Mouse (Mus musculus): ENCODE data around the gene Zfp609. TPM values are rescaled to one million over a fixed set of nuclear protein-coding genes. Genes with fewer than 3 reads are reported as not detected.

The Zfp609 gene
- polyA plus RNA-seq, 1 experiment from 2014 or later: 7.8 TPM

GRCm38 (mm10) chr9:65828511-65828910, 1.1 kb upstream of the Zfp609 start:
- no peak overlapping the region for H3K4me3 ChIP-seq (ENCODE audit: inconsistent target)
- H3K27ac ChIP-seq: no peak overlapping the region
- 51% methylated on average over 3 of the region's 3 CpGs for WGBS (ENCODE audit: missing documents)
- H3K36me3 ChIP-seq (ENCODE audit: inconsistent target): no peaks in the 10 kb centered on the region
- H3K79me2 ChIP-seq (ENCODE audit: inconsistent target): peaks cover 18% of the 10 kb centered on the region; the same call in 1 of the 2 replicates

DNA sequence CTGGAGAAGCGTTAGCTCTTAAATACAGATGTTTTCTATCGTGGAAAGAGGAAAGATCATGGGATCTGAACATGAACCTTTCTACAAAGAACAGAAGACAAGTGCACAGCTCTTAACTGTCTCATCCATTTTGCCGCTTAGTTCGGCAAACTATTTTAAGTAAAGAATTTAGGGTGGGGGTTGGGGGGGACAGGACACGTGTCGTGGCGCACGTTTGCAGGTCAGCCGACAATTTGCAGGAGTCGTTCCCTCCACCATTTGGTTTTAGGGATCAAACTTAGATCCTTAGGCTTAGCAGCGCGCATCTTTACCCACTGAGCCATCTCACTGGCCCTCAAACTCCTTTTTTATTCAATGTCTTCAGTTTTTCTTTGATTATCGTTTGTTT, 646 bp upstream of the Zfp609 start:
- H3K79me2 ChIP-seq (ENCODE audit: inconsistent target): peaks cover 19% of the 10 kb centered on the region; the same call in 1 of the 2 replicates
- 13% methylated on average over 13 of the region's 13 CpGs for WGBS (ENCODE audit: missing documents)
- H3K4me3 ChIP-seq (ENCODE audit: inconsistent target): peak overlapping the region; percentile 57
- no peak overlapping the region for H3K27ac ChIP-seq
- H3K36me3 ChIP-seq (ENCODE audit: inconsistent target): no peaks in the 10 kb centered on the region

- Histone ChIP-seq H3K79me2 (ENCODE audit: inconsistent target) (peaks cover 32% of the 10 kb centered on the region; the same call in 1 of the 2 replicates), H3K4me3 (ENCODE audit: inconsistent target) (peak overlapping the region; percentile 50), H3K36me3 (ENCODE audit: inconsistent target) (no peaks in the 10 kb centered on the region), H3K27ac (peak overlapping the region; percentile 13; the same call in 1 of the 2 replicates)
- 1% methylated on average over 17 of the region's 31 CpGs for WGBS (ENCODE audit: missing documents)
Observed at GRCm38 (mm10) chr9:65826588-65827343, 598 bp downstream of the Zfp609 start.

GRCm38 (mm10) chr9:65826226-65826587, 1.2 kb downstream of the Zfp609 start:
- peak overlapping the region; percentile 50; the same call in 1 of the 2 replicates for H3K4me3 ChIP-seq (ENCODE audit: inconsistent target)
- H3K27ac ChIP-seq: no peak overlapping the region
- WGBS (ENCODE audit: missing documents): 25% methylated on average over 4 of the region's 4 CpGs

DNA sequence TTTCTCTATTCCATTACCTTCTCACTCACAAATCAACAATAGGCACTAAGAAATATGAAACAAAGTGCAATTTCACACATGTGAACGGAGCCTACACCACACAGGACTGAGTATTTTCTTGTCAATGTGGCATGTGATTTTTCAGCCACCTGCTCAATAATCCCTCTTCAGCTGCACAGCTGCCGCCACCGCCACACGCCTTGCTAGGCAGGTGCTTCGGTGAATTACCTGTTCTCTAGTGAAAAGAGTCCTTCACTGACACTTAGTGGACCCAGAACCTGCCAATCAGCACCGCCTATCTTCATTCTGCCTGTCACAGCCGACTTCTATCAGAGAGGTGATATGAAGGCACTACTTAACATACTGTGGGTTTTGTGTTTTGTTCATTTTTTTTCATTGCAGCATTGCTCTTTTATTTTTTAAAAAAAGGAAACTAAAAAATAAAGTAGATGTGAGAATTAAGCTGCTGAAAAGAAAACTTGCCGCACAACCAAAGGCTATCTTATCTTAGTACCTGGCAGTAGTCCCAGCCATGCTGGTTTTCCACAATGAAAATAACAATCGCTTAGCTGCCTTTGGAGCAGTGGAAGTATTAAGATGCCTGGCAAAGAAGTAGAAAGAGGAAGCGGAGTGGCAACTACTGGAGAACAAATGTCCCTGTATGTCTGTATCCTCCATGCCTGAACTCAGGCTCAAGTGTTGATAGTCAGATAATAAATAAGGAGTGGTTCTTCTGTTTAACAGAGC, 3.5 kb downstream of the Zfp609 start:
- Histone ChIP-seq H3K4me3 (ENCODE audit: inconsistent target) (no peak overlapping the region), H3K79me2 (ENCODE audit: inconsistent target) (peaks cover 54% of the 10 kb centered on the region; the same call in 1 of the 2 replicates), H3K36me3 (ENCODE audit: inconsistent target) (no peaks in the 10 kb centered on the region), H3K27ac (no peak overlapping the region)
- 68% methylated on average over 10 of the region's 10 CpGs for WGBS (ENCODE audit: missing documents)

More at GRCm38 (mm10) chr9:65826226-65826587, 1.2 kb downstream of the Zfp609 start:
- Histone ChIP-seq H3K79me2 (ENCODE audit: inconsistent target) (peaks cover 37% of the 10 kb centered on the region; the same call in 1 of the 2 replicates), H3K36me3 (ENCODE audit: inconsistent target) (no peaks in the 10 kb centered on the region)

GRCm38 (mm10) chr9:65822011-65822410, 5.4 kb downstream of the Zfp609 start:
- Histone ChIP-seq H3K79me2 (ENCODE audit: inconsistent target) (peaks cover 67% of the 10 kb centered on the region; the same call in 1 of the 2 replicates), H3K4me3 (ENCODE audit: inconsistent target) (no peak overlapping the region), H3K27ac (no peak overlapping the region), H3K36me3 (ENCODE audit: inconsistent target) (no peaks in the 10 kb centered on the region)
- WGBS (ENCODE audit: missing documents): 75% methylated on average over 4 of the region's 4 CpGs

- no peak overlapping the region for H3K27ac ChIP-seq
- no peaks in the 10 kb centered on the region for H3K36me3 ChIP-seq (ENCODE audit: inconsistent target)
- H3K79me2 ChIP-seq (ENCODE audit: inconsistent target): peaks cover 66% of the 10 kb centered on the region; the same call in 1 of the 2 replicates
- WGBS (ENCODE audit: missing documents): 82% methylated on average over 2 of the region's 2 CpGs
- no peak overlapping the region for H3K4me3 ChIP-seq (ENCODE audit: inconsistent target)
Observed at GRCm38 (mm10) chr9:65820301-65820700, 7.1 kb downstream of the Zfp609 start.

GRCm38 (mm10) chr9:65818402-65818801, 9.0 kb downstream of the Zfp609 start:
- H3K4me3 ChIP-seq (ENCODE audit: inconsistent target): no peak overlapping the region
- no peaks in the 10 kb centered on the region for H3K36me3 ChIP-seq (ENCODE audit: inconsistent target)
- WGBS (ENCODE audit: missing documents): 100% methylated on average over 2 of the region's 2 CpGs
- H3K79me2 ChIP-seq (ENCODE audit: inconsistent target): peaks cover 57% of the 10 kb centered on the region; the same call in 1 of the 2 replicates
- no peak overlapping the region for H3K27ac ChIP-seq

- Histone ChIP-seq H3K27ac (no peak overlapping the region), H3K36me3 (ENCODE audit: inconsistent target) (no peaks in the 10 kb centered on the region), H3K79me2 (ENCODE audit: inconsistent target) (peaks cover 16% of the 10 kb centered on the region; the same call in 1 of the 2 replicates), H3K4me3 (ENCODE audit: inconsistent target) (no peak overlapping the region)
- 100% methylated on average over 2 of the region's 2 CpGs for WGBS (ENCODE audit: missing documents)
Observed at GRCm38 (mm10) chr9:65812841-65813240, 14.5 kb downstream of the Zfp609 start.

DNA sequence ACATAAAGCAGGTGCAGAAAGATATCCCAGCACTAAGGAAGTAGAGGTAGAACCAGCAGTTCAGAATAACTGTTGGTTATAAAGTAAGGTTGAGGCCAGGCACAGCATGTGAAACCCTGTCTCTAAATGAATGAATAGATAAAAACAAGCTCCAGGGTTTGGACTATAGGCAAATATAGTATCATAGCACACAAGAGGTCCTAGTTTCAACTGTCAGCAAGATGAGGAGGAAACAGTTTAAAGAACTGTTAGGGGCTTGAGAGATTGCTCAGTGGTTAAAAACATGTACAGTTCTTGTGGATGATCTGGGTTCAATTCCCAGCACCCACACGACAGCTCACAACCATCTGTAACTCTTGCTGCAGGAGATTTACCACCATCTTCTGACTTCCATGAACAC, 15.6 kb downstream of the Zfp609 start:
- Histone ChIP-seq H3K36me3 (ENCODE audit: inconsistent target) (no peaks in the 10 kb centered on the region), H3K79me2 (ENCODE audit: inconsistent target) (peaks cover 8% of the 10 kb centered on the region; the same call in 1 of the 2 replicates), H3K27ac (no peak overlapping the region), H3K4me3 (ENCODE audit: inconsistent target) (no peak overlapping the region)
- WGBS (ENCODE audit: missing documents): 100% methylated on average over 1 of the region's 1 CpGs

- Histone ChIP-seq H3K36me3 (ENCODE audit: inconsistent target) (no peaks in the 10 kb centered on the region), H3K4me3 (ENCODE audit: inconsistent target) (no peak overlapping the region), H3K79me2 (ENCODE audit: inconsistent target) (no peaks in the 10 kb centered on the region; the same call in 1 of the 2 replicates), H3K27ac (no peak overlapping the region)
- WGBS (ENCODE audit: missing documents): 100% methylated on average over 1 of the region's 1 CpGs
Observed at GRCm38 (mm10) chr9:65807818-65808217, 19.5 kb downstream of the Zfp609 start.

GRCm38 (mm10) chr9:65807251-65807650, 20.1 kb downstream of the Zfp609 start:
- no peaks in the 10 kb centered on the region; the same call in 1 of the 2 replicates for H3K79me2 ChIP-seq (ENCODE audit: inconsistent target)
- no peaks in the 10 kb centered on the region for H3K36me3 ChIP-seq (ENCODE audit: inconsistent target)
- H3K4me3 ChIP-seq (ENCODE audit: inconsistent target): no peak overlapping the region
- 95% methylated on average over 4 of the region's 5 CpGs for WGBS (ENCODE audit: missing documents)
- no peak overlapping the region for H3K27ac ChIP-seq

GRCm38 (mm10) chr9:65799770-65800169, 27.6 kb downstream of the Zfp609 start:
- Histone ChIP-seq H3K4me3 (ENCODE audit: inconsistent target) (no peak overlapping the region), H3K27ac (no peak overlapping the region), H3K79me2 (ENCODE audit: inconsistent target) (no peaks in the 10 kb centered on the region), H3K36me3 (ENCODE audit: inconsistent target) (0 out of 2 replicates have a peak, but pooled peaks cover 3% of the 10 kb centered on the region)
- 92% methylated on average over 4 of the region's 4 CpGs for WGBS (ENCODE audit: missing documents)

- Histone ChIP-seq H3K4me3 (ENCODE audit: inconsistent target) (no peak overlapping the region), H3K36me3 (ENCODE audit: inconsistent target) (0 out of 2 replicates have a peak, but pooled peaks cover 8% of the 10 kb centered on the region), H3K79me2 (ENCODE audit: inconsistent target) (no peaks in the 10 kb centered on the region), H3K27ac (no peak overlapping the region)
- 97% methylated on average over 2 of the region's 2 CpGs for WGBS (ENCODE audit: missing documents)
Observed at GRCm38 (mm10) chr9:65795651-65796050, 31.7 kb downstream of the Zfp609 start.

GRCm38 (mm10) chr9:65794313-65794712, 33.1 kb downstream of the Zfp609 start:
- Histone ChIP-seq H3K79me2 (ENCODE audit: inconsistent target) (no peaks in the 10 kb centered on the region), H3K27ac (no peak overlapping the region), H3K4me3 (ENCODE audit: inconsistent target) (no peak overlapping the region), H3K36me3 (ENCODE audit: inconsistent target) (0 out of 2 replicates have a peak, but pooled peaks cover 8% of the 10 kb centered on the region)
- 94% methylated on average over 5 of the region's 7 CpGs for WGBS (ENCODE audit: missing documents)

All from macrophage (primary cell).